Mouse (Mus musculus) retina, embryonic 14.5 days (tissue): ENCODE measurements at regions not wholly inside any gene's neighbourhood (a gene's known extent, or its start where the extent isn't known, plus 50 kb on each side); places are given as distances from the start of the nearest gene placed in this dataset.
"Not testable (repeated sequence)": the region's sequence is repeated elsewhere in the genome, so short reads cannot be mapped to it uniquely, and the experiment has no call there.

ENCODE experiments used
- DNase-seq: peaks from one replicate; pipeline ENCODE4 v3.0.0-alpha.2; 2015; ENCODE audit warnings: low spot score

GRCm38 (mm10) chr5:133078916-133079315 is 535.8 kb upstream of the Auts2 start:
- DNase-seq: no peak

- no peak for DNase-seq
These were observed 535.2 kb upstream of the Auts2 start for GRCm38 (mm10) chr5:133078390-133078789.

GRCm38 (mm10) chr5:133073317-133073716 is 530.2 kb upstream of the Auts2 start:
- no peak for DNase-seq

- DNase-seq: no peak
These were observed 527.0 kb upstream of the Auts2 start for GRCm38 (mm10) chr5:133070141-133070540.

- DNase-seq: no peak
These were observed 519.3 kb upstream of the Auts2 start for GRCm38 (mm10) chr5:133062481-133062880.

GRCm38 (mm10) chr5:133047456-133047855 is 504.3 kb upstream of the Auts2 start:
- DNase-seq: no peak

- no peak for DNase-seq
These were observed 502.5 kb upstream of the Auts2 start for GRCm38 (mm10) chr5:133045637-133046036.

GRCm38 (mm10) chr5:133027590-133027989 is 484.4 kb upstream of the Auts2 start:
- DNase-seq: no peak

GRCm38 (mm10) chr5:133025121-133025520 is 482.0 kb upstream of the Auts2 start:
- no peak for DNase-seq

- no peak for DNase-seq
These were observed 477.7 kb upstream of the Auts2 start for GRCm38 (mm10) chr5:133020821-133021220.

- DNase-seq: peak; percentile 33
These were observed 477.0 kb upstream of the Auts2 start for GRCm38 (mm10) chr5:133020116-133020515.

- no peak for DNase-seq
These were observed 467.8 kb upstream of the Auts2 start for GRCm38 (mm10) chr5:133010624-133011575.

GRCm38 (mm10) chr5:132982866-132983265 is 439.7 kb upstream of the Auts2 start:
- DNase-seq: no peak

GRCm38 (mm10) chr5:132979013-132979412 is 435.9 kb upstream of the Auts2 start:
- DNase-seq: no peak

GRCm38 (mm10) chr5:132975303-132975932 is 432.3 kb upstream of the Auts2 start:
- no peak for DNase-seq

GRCm38 (mm10) chr5:132974876-132975275 is 431.7 kb upstream of the Auts2 start:
- no peak for DNase-seq

- DNase-seq: no peak
These were observed 427.9 kb upstream of the Auts2 start for GRCm38 (mm10) chr5:132971046-132971445.

- no peak for DNase-seq
These were observed 426.2 kb upstream of the Auts2 start for GRCm38 (mm10) chr5:132969376-132969775.

- no peak for DNase-seq
These were observed 416.8 kb upstream of the Auts2 start for GRCm38 (mm10) chr5:132959901-132960300.

GRCm38 (mm10) chr5:132956184-132956583 is 413.0 kb upstream of the Auts2 start:
- no peak for DNase-seq

GRCm38 (mm10) chr5:132955051-132955450 is 411.9 kb upstream of the Auts2 start:
- DNase-seq: no peak

GRCm38 (mm10) chr5:132933439-132933980 is 390.4 kb upstream of the Auts2 start:
- DNase-seq: no peak

GRCm38 (mm10) chr5:132929955-132930354 is 386.8 kb upstream of the Auts2 start:
- DNase-seq: not testable (repeated sequence)
